Mouse (Mus musculus) sigmoid colon, adult 10 weeks (tissue): Measurements from ENCODE around the gene Nipsnap3b. TPM values are rescaled to one million over a fixed set of nuclear protein-coding genes. Genes with fewer than 3 reads are reported as not detected.

Source experiments
- polyA plus RNA-seq: library from polyadenylated mRNA; stranded (reverse); fragments of 350-450 nt; fragmentation: Illumina TruSeq; extraction: RNeasy Lipid Tissue Mini Kit (QIAGEN cat#74804); gene quantifications from one replicate; pipeline ENCODE4 v1.2.3, GENCODE M21; 2014; ENCODE audit warnings: low read depth, low replicate concordance

The Nipsnap3b gene
- polyA plus RNA-seq, result 78.5 TPM

GRCm38 (mm10) chr4:53011732-53012361 is at the start of gene Nipsnap3b:
Nipsnap3b (plus strand) TSS chr4:53011880.

GRCm38 (mm10) chr4:52964247-52964646 is 47.4 kb upstream of the Nipsnap3b start, which contains the start of gene Olfr270:
Olfr270 (plus strand) TSS chr4:52964547.

GRCm38 (mm10) chr4:52989248-52989647 is 22.4 kb upstream of the Nipsnap3b start, which contains the start of gene Nipsnap3a:
Nipsnap3a (plus strand) TSS chr4:52989272.

Other genes starting within 250 kb of the Nipsnap3b start
- gene Olfr275, start 197.3 kb upstream of the Nipsnap3b start, polyA plus RNA-seq, result not detected
- not detected for gene Olfr273, start 152.6 kb upstream of the Nipsnap3b start, polyA plus RNA-seq
- gene Olfr272, start 92.7 kb upstream of the Nipsnap3b start, polyA plus RNA-seq, result not detected
- gene Olfr270, start 47.3 kb upstream of the Nipsnap3b start, polyA plus RNA-seq, result not detected
- gene Nipsnap3a, start 22.6 kb upstream of the Nipsnap3b start, polyA plus RNA-seq, result not detected
- gene Abca1, start 148.0 kb downstream of the Nipsnap3b start, polyA plus RNA-seq, result 18.6 TPM